Mouse (Mus musculus) midbrain, embryonic 11.5 days (tissue): ENCODE measurements at regions not wholly inside any gene's neighbourhood (a gene's known extent, or its start where the extent isn't known, plus 50 kb on each side); places are given as distances from the start of the nearest gene placed in this dataset.
A peak's percentile ranks its signal among the peaks of the same experiment; 100 is the strongest.

Experiments used
- ATAC-seq: fragments of 200-750 bp; cut with Nextera tagmentation; 2 replicates; pipeline ENCODE4 v1.8.0; 2017; ENCODE audit warnings: moderate TSS enrichment, moderate library complexity; ENCODE audit not compliant: low FRiP score
- DNase-seq: peaks from one replicate; pipeline ENCODE4 v3.0.0; 2015; ENCODE audit warnings: low spot score; ENCODE audit errors: missing footprints
- H3K27ac ChIP-seq: fragments of 300-500 bp; sonication (generic); 2 replicates; pipeline ENCODE4 v1.5.1; 2014; ENCODE audit warnings: low read depth, low read length
- H3K27me3 ChIP-seq: fragments of 300-500 bp; sonication (generic); 2 replicates; pipeline ENCODE4 v1.6.1; 2014; ENCODE audit warnings: mild to moderate bottlenecking, low read length, moderate library complexity, mixed read lengths; ENCODE audit not compliant: control insufficient read depth, insufficient read depth
- H3K36me3 ChIP-seq: fragments of 300-500 bp; sonication (generic); 2 replicates; pipeline ENCODE4 v1.6.1; 2014; ENCODE audit warnings: mild to moderate bottlenecking, low read length, moderate library complexity, mixed read lengths; ENCODE audit not compliant: control insufficient read depth, insufficient read depth
- H3K4me1 ChIP-seq: fragments of 300-500 bp; sonication (generic); 2 replicates; pipeline ENCODE4 v1.6.1; 2014; ENCODE audit warnings: low read length; ENCODE audit not compliant: control insufficient read depth, insufficient read depth
- H3K4me2 ChIP-seq: fragments of 300-500 bp; sonication (generic); 2 replicates; pipeline ENCODE4 v1.6.1; 2014; ENCODE audit warnings: mild to moderate bottlenecking, moderate library complexity
- H3K4me3 ChIP-seq: fragments of 300-500 bp; sonication (generic); 2 replicates; pipeline ENCODE4 v1.5.1; 2014; ENCODE audit warnings: low read depth, low read length
- H3K9ac ChIP-seq: fragments of 300-500 bp; sonication (generic); 2 replicates; pipeline ENCODE4 v1.6.1; 2014; ENCODE audit warnings: low read length
- H3K9me3 ChIP-seq: fragments of 300-500 bp; sonication (generic); 2 replicates; pipeline ENCODE4 v1.6.1; 2016; ENCODE audit warnings: low read length; ENCODE audit not compliant: control insufficient read depth
- WGBS: fragments of 180-500 bp; shearing (Covaris S2); extraction: QIAGEN DNeasy Blood & Tissue Kit; methylation state at CpG from one replicate; pipeline ENCODE4 v1.1.7; 2014; 5-methylcytosine and 5-hydroxymethylcytosine counted together

DNA sequence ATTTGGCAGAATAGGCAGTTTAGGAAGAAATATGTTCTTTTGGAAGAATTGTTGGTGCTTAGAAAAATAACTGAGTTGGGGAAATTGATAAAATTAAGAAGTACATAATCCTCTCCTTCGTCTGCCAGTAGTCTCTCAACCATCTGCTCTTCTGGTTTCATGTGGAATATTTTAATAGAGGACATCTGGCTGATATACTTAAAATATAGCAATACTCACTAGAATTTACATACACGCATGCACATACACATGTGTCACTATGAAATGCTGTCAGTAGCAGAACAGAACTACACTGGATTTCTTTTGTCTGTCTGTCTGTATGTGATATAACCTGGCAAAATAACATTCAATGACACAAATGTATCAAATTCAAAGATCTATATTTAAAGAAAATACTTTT lies 168.4 kb upstream of the 1700003H04Rik start:
- ATAC-seq = no peak
- no peak for DNase-seq
- no peaks in the 10 kb centered on the region for H3K27me3 ChIP-seq
- H3K9ac ChIP-seq = no peak overlapping the region
- H3K36me3 ChIP-seq = no peaks in the 10 kb centered on the region
- 82% methylated on average over 2 of the region's 2 CpGs for WGBS
- H3K9me3 ChIP-seq = no peaks in the 10 kb centered on the region
- no peak overlapping the region for H3K4me3 ChIP-seq
- H3K4me2 ChIP-seq = no peak overlapping the region
- H3K4me1 ChIP-seq = no peaks in the 10 kb centered on the region
- H3K27ac ChIP-seq = no peak overlapping the region

DNA sequence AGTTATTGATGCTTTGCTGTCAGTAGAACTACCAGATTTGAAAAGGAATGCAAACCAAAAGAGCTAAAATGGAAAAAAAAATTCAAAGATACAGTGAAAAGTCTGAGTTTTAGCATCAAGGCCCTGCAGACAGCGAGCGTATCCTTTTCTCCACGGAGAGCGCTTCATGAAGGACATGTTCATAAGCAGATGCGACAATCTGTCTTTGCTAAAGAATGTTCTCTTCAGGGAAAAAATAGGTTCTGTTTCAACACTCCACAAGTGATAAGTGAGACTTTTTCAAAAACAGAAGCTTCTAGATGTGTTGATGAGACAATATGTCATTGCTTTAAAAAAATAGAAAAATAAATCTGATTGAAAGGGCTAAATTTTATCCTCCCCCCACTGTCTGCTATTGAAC lies 147.4 kb upstream of the 1700003H04Rik start:
- H3K4me2 ChIP-seq = no peak overlapping the region
- H3K27me3 ChIP-seq = no peaks in the 10 kb centered on the region
- no peaks in the 10 kb centered on the region for H3K36me3 ChIP-seq
- ATAC-seq (no peak), DNase-seq (no peak)
- H3K4me1 ChIP-seq = no peaks in the 10 kb centered on the region
- WGBS = 92% methylated on average over 5 of the region's 5 CpGs
- H3K9me3 ChIP-seq = no peaks in the 10 kb centered on the region
- no peak overlapping the region for H3K9ac ChIP-seq
- H3K4me3 ChIP-seq = no peak overlapping the region
- no peak overlapping the region for H3K27ac ChIP-seq

DNA sequence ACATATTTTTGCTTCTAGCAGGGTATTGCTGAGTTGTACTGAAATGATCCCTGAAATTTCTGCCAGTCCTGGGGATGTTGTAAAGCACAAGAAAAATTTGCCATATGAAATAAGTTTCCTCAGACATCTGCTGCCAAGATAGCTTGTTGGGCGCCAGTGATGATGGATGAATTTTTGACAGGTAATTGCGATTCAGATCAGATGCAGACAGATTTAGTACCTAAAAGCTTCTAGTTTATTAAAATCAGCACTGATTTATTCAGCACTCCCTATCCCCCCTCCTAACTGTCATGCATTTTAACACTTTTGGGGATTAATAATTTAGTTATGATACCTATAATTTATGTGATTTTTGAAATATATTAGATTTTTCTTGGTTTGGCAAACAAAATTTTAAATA lies 131.3 kb upstream of the 1700003H04Rik start:
- no peak overlapping the region for H3K4me2 ChIP-seq
- 97% methylated on average over 2 of the region's 2 CpGs for WGBS
- no peak overlapping the region for H3K27ac ChIP-seq
- ATAC-seq = no peak
- H3K27me3 ChIP-seq = no peaks in the 10 kb centered on the region
- no peaks in the 10 kb centered on the region for H3K4me1 ChIP-seq
- no peaks in the 10 kb centered on the region for H3K36me3 ChIP-seq
- DNase-seq = no peak
- H3K4me3 ChIP-seq = no peak overlapping the region
- H3K9me3 ChIP-seq = no peaks in the 10 kb centered on the region
- H3K9ac ChIP-seq = no peak overlapping the region

DNA sequence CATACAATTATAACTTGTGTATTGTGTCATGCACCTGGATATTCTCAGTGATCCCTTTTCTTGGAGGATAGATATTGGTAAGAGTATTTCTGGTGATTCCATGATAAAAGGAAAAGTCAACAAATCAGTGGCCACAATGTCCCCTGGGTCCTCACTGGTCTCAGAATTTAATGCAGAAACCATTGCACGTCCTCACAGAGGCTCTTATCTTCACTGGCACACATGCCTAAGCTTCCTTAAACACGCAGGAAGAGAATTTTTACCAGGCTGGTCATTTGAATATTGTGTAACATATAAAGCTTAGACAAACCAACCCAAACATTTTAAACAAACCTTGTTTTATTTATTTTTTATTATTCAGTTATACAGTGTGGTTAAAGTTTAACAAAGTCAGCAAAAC lies 92.7 kb upstream of the 1700003H04Rik start:
- no peak for ATAC-seq
- Histone ChIP-seq H3K27me3 (no peaks in the 10 kb centered on the region), H3K4me1 (no peaks in the 10 kb centered on the region), H3K4me2 (no peak overlapping the region), H3K9ac (no peak overlapping the region), H3K4me3 (no peak overlapping the region), H3K9me3 (no peaks in the 10 kb centered on the region), H3K36me3 (no peaks in the 10 kb centered on the region), H3K27ac (no peak overlapping the region)
- DNase-seq = no peak
- WGBS = 72% methylated on average over 2 of the region's 2 CpGs

DNA sequence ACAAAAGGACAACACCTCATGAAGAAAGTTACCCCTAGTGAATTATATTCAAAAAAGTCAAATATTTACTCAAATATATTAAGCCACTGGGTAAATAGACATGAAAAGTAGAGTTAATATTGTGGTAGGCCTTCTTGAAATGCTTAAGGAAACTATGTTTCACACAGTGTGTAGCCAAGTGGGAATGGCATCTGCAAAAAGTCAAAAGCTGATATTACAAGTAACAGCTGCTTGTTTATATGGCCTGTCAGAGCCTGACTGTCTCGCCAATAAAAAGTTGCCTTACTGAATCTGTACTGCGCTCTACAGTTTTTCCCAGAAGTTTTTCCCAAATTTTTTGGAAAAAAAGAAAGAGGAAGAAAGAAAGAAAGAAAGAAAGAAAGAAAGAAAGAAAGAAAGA lies 77.3 kb upstream of the 1700003H04Rik start:
- Histone ChIP-seq H3K27me3 (no peaks in the 10 kb centered on the region), H3K4me1 (no peaks in the 10 kb centered on the region), H3K4me2 (no peak overlapping the region), H3K9ac (no peak overlapping the region), H3K9me3 (no peaks in the 10 kb centered on the region), H3K4me3 (no peak overlapping the region), H3K36me3 (no peaks in the 10 kb centered on the region), H3K27ac (no peak overlapping the region)
- DNase-seq (no peak), ATAC-seq (no peak)
- 91% methylated on average over 2 of the region's 2 CpGs for WGBS

DNA sequence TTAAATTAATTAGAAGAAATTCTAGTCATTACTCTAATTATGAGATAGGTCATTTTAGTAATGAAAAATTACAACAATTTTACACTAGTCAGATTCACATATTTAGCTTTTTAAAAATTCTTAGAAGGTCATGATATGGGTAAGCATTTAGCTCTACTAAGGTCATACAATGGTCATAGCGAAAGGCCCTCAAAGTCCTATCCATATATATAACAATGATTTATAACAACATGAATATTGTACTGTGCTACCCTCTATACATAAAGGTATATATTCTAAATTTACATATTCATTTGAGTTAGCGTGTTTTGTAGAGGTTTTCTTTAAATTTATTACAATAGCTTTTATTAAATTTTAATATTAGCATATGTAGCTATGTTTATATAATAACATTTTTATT lies 52.5 kb upstream of the 1700003H04Rik start:
- Histone ChIP-seq H3K36me3 (no peaks in the 10 kb centered on the region), H3K27ac (no peak overlapping the region), H3K4me2 (no peak overlapping the region), H3K4me1 (no peaks in the 10 kb centered on the region), H3K27me3 (no peaks in the 10 kb centered on the region), H3K9me3 (no peaks in the 10 kb centered on the region), H3K9ac (no peak overlapping the region), H3K4me3 (no peak overlapping the region)
- 95% methylated on average over 2 of the region's 2 CpGs for WGBS
- ATAC-seq = peak; percentile 67; the same call in 1 of the 2 replicates
- DNase-seq = no peak
